Mouse (Mus musculus) cerebellum, postnatal 36 days (tissue): ENCODE measurements at regions not wholly inside any gene's neighbourhood (a gene's known extent, or its start where the extent isn't known, plus 50 kb on each side); places are given as distances from the start of the nearest gene placed in this dataset.

ENCODE experiments used
- DNase-seq, 2 experiments: peaks; one replicate each; pipeline ENCODE4 v3.0.0; 2021 to 2022; ENCODE audit warnings: mixed read lengths in 2 of 2

DNA sequence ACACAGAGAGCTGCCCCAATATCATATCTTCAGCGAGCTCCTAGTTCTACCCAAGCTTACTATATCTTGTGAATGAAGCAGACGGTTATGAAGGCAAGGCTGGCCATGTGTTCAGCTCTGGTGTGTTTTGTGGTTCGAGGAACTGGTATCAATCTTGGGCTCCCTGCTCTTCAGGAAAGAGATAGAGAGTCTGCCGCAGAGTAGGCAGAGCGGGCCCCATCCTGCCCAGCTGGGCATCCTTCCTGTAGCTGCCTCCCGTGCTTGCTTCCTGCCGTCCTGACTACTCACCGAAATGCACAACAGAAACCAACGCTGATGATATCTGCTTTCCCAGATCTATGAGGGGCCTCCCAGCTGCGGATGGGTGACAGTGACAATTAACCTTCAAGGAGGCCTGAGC lies 60.3 kb downstream of the Snrpe start:
- DNase-seq: no peak

DNA sequence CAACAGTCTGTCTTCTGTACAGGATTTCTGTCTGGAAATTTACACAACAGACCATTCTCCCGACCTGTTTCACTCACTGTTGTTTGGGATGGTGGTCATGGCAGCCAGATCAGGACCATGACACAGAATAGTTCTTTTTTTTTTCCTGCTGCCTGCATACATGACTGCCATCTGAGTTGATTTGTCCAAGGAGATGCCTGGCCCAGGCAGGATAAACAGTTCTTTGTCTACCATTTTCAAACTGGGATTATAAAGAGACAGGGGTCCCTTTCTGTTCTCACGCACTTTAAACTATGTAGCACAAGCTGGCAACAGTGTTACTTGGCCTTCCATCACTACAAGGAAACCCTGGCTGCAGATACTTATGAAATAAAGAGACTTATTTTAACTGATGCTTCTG lies 61.1 kb downstream of the Snrpe start:
- no peak for DNase-seq

- DNase-seq: no peak
These were observed 62.5 kb downstream of the Snrpe start for GRCm38 (mm10) chr1:133547541-133547940.

DNA sequence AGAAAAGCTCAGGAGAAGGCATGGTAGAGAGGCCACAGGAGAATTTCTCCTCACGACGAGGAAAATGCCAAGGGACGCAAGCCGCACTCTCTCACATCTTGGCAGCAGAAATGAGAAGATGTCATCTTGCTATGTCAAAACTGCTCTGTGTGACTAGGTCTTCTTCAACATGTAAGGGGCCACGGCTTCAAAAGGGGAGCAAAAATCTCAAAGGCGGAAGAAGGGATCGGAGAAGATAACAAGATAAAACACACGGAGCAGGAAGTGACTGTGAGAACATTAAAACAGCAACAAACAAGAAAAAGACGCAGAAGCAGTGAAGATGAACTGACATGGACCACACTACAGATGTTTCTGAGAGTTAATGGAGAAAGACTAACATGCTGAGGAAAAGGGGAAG lies 65.1 kb downstream of the Snrpe start:
- DNase-seq: no peak

DNA sequence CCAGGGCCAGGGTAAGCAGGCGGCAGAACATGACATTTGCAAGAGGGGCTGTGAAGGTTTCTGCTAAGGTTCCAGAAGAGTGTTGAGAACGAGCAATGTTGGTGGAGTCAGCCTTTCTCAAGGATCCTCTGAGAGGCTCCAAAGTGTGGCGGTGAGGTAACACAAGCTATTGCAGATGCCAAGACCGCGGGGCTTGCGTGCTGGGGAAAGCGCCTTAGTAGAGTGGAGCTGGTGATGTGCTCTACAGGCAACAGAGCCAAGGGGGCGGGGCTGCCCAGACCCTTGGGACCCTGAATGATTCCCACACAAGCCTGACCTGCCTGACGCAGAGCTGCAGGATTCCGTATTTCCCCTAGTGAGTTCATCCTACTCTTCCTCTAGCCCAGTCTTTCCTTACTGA lies 66.3 kb downstream of the Snrpe start:
- no peak for DNase-seq

DNA sequence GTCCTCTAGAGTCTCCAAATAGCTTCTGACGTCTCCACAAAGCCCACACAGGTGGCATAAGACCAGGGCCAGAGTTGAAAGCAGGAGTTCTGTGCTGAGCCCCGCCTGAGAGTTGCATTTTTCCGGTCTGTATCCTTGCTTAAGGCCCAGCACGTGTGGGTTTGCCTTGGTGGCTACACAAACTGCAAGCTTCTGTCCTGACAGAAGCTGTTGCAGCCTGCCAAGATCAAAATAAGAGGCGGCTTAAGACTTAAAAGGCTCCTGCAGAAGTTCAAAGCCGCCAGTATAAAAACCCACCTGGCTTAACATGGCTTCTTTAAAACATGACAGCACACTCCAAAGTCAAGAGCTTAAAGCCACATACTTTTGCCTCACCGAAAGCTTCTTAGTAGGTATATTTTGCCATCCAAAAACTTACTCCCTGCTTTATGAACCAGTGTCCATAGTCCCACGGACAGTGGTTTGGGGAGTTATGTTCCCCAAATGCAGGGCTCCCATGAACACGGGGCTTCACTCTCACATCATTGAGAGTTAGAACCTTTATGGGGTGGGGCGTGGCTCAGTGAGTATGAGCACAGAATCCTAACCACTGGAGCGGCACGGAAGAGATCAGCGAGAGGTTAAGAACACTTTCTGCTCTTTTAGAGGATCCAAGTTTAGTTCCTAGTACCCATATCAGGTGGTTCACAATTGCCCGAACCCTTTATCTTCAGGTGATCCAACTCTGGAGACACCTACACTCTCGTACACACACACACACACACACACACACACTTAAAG lies 67.9 kb downstream of the Snrpe start:
- no peak for DNase-seq

DNA sequence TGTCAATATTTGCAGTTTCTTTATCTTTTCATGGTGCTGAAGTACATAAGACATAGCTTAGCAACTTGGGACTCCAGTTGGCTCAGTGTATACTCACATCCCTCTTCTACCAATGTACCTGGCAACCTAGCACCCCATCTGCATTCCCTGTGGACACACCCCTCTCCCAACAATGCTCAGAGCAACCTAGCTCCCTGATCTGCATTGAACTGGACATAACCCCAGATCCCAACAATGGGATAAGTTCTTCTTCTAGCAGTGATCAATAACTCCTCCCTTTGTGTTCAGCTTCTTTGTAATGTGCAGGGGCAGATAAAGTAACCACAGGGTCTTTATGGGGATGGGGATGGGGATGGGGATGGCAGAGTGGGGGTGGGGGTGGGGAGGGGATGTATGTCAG lies 79.4 kb downstream of the Snrpe start:
- no peak for DNase-seq

- no peak for DNase-seq
These were observed 80.3 kb downstream of the Snrpe start for GRCm38 (mm10) chr1:133529817-133530216.

DNA sequence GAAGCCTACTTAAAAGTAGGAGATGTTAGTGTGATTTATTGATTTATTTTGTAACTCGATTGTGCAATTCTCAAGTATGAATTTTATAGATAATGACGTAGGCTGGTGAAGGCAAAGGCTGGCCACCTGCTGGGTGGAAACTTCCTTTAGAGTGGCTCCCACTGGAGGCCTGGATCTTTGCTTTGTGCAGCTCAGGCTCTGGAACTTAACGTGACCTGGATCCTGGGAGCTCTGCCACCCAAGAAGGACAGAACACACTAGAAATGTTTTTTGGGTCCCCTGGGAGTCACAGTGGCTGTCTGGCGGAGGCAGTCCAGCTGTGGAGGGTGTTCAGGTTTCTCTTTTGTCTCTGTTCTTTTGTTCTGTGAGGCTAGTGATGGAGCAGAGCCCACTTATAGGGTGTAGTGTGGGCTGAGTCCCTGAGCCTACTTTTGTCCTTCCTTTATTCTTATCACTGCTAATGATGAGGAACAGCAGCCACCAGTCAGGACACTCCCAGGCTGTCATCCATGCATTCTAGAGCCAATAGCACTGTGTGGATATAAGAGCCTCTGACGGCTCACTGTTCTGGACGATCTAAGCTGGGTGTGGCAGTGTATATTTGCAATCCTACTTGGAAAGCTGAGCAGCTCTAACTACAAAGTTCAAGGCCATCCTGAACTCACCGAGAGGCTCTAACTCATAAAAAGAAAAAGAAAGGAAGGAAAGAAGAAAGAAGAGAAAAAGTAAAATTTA lies 82.3 kb downstream of the Snrpe start:
- no peak for DNase-seq

- no peak for DNase-seq
These were observed 87.3 kb downstream of the Snrpe start for GRCm38 (mm10) chr1:133522825-133523224.

GRCm38 (mm10) chr1:133520652-133521051 lies 89.4 kb downstream of the Snrpe start:
- DNase-seq: no peak

- no peak for DNase-seq
These were observed 92.8 kb upstream of the Sox13 start for GRCm38 (mm10) chr1:133517020-133517419.

GRCm38 (mm10) chr1:133504116-133504515 lies 79.9 kb upstream of the Sox13 start:
- no peak for DNase-seq

GRCm38 (mm10) chr1:133503336-133503735 lies 79.2 kb upstream of the Sox13 start:
- DNase-seq: no peak

DNA sequence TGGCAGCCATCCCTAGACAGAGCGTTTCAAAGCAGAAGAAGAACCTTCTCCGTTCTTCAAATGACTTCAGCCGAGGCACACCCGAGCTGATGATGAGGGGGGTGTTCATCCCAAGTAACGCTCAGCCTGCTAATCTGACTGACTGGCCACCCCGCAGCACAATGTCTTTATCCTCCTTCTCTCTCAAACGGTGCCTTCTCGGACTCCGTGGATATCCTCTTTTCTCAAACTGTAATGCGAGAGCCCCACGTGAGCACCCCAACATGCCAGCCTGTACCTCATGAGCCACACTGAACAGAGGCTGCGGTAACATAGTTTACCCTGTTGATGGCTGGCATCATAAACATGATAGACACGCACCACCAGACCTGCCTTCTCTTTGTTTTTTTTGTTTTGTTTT lies 76.8 kb upstream of the Sox13 start:
- DNase-seq: no peak

- peak in 1 of 2 experiments; percentile 3 for DNase-seq
These were observed 69.0 kb upstream of the Sox13 start for GRCm38 (mm10) chr1:133492986-133493741.

DNA sequence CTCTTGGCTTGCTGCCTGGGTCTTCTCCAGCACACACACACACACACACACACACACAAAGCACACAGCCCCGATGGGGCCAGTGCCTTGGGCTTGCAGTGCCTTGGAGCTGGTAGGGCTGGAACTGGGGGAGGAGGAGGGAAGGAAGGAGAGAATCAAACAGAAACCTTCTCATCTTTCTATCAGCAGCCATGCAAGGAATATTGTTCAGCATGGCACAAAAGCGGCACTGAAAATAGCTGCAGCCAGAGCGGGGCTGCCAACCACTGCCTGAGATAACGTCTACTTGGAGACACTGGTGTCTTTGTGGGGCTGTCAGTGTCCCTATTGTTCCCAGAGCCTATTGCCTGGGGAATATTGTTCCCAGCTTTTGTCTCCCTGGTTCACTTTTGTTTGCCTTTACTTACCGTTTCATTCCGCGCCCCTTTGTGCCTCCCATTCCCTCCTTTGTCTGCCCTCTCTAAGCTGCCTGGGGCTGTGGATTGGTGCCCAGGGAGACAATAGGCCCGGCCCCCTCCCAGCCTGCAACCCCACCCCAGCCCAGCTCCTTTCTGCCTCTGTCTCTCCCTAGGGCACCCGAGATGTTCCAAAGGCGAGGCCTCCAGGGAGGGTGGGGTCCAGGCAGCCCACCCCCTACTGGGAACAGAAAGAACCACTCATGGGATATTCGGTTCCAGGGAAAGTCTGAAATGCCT lies 68.3 kb upstream of the Sox13 start:
- no peak for DNase-seq

- no peak for DNase-seq
These were observed 67.7 kb upstream of the Sox13 start for GRCm38 (mm10) chr1:133491857-133492290.

DNA sequence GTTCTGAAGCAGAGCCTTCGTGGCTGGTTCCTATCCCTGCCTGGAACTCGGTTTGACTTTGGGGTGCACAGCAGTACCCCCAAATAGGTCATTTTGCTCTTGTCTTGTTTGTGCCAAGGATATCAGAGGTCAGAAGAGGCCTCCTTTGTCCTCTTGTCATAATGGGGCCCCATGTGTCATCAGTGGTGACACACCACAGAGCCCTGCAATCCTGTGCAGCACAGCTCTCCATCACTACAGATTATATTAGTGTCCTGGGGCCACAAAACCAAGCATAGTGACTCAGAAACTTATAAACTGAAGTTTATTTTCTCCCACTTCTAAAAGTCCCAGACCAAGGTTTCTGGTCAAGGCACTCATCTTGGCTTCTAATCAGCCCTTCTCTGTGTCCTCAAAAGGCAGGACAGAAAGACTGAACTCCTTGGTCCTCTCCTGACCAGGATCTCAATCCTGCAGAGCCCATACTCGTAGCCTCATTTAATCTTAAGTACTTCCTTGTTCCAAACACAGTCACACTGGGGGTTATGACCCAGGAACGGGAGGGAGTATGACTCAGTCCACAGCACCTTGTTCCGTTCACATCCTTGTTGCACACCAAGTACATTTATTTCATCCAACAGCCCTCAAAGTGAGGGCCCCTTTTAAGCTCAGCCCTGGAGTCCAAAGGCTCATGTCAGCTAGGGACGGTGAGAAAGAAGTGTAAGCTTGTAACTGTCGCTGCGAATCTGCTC lies 63.2 kb upstream of the Sox13 start:
- no peak for DNase-seq

- DNase-seq: no peak
These were observed 62.2 kb upstream of the Sox13 start for GRCm38 (mm10) chr1:133486370-133486769.

- no peak for DNase-seq
These were observed 58.7 kb upstream of the Sox13 start for GRCm38 (mm10) chr1:133482891-133483290.

- no peak for DNase-seq
These were observed 50.4 kb upstream of the Sox13 start for GRCm38 (mm10) chr1:133474546-133474945.
